Mouse (Mus musculus) lung, postnatal 36 days (tissue): ENCODE data around the gene Serpinb1b.

Experiments
- DNase-seq: peaks from one replicate; pipeline ENCODE4 v3.0.0; 2022; ENCODE audit warnings: mixed read lengths

The Serpinb1b gene

GRCm38 (mm10) chr13:33095575-33095974, 17.2 kb downstream of the Serpinb1b start:
- DNase-seq = no peak

GRCm38 (mm10) chr13:33105626-33106025, 27.3 kb downstream of the Serpinb1b start:
- DNase-seq = no peak

- no peak for DNase-seq
These were observed 34.7 kb downstream of the Serpinb1b start for GRCm38 (mm10) chr13:33113054-33113453.

- no peak for DNase-seq
These were observed 59.3 kb downstream of the Serpinb1b start for GRCm38 (mm10) chr13:33137717-33138116.

- no peak for DNase-seq
These were observed 63.1 kb downstream of the Serpinb1b start for GRCm38 (mm10) chr13:33141435-33141834.
